Mouse (Mus musculus): ENCODE measurements around the gene Insl3. TPM values are rescaled to one million over a fixed set of nuclear protein-coding genes. Genes with fewer than 3 reads are reported as not detected.
"Not testable (repeated sequence)": the region's sequence is repeated elsewhere in the genome, so short reads cannot be mapped to it uniquely, and the experiment has no call there.

Gene Insl3
- total RNA-seq, 2 experiments from 2014 or later = 0.78 TPM

DNA sequence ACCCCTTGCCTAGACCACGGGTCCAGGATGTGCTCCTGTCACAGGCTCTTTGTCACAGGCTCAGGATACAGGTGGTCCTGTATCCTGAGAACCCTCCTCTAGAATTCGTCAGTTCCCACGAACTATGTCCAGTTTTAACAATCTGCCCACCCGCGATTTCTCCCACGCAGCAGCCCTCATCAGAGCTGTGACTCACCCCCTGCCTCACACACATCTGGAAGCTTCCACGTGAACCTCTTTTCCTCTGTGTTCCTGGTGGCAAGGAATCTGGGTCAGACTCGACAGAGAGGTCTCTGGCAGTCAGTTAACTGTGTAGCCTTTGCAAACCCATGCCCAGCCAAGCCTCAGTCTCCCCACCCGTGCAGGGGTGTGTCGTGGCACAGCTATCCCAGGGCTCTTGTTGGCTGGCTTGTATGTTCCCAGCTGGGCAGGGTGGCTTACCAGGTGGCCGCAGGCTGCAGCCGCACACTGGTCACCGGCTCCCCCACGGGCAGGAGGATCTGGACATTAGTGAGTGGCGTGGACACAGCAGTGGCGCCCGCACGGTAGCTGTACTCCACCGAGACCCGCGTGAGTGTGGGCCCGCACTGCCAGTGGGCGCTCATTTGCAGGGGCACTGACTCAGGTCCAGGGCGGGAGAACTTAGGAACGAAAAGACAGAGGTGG, 20.3 kb downstream of the Insl3 start:
- DNase-seq (ENCODE audit: low spot score) = no peak

- peak; percentile 60 for DNase-seq (ENCODE audit: low spot score)
Measured at GRCm38 (mm10) chr8:71709800-71710446, 20.9 kb downstream of the Insl3 start.

DNA sequence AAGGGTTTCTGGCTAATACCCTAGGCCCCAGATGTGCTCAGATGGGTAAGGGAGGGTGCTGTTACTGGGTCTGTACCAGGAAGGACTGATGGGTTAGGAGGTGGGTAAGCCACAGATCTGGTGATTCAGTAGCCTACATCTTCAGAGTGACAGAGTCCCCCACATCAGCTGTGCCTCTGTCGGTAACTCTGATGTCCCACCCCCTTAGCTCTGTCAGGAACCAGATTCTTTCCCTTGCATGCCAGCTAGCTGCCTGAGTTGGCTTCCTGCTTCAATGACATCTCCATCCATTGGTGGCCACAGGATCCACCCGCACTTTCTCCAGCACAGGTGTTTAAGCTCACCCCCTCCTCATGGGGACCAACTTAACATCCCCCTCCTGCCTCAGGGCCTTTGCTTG, 22.6 kb downstream of the Insl3 start:
- no peak for DNase-seq (ENCODE audit: low spot score)

- DNase-seq (ENCODE audit: low spot score) = no peak
Measured at GRCm38 (mm10) chr8:71715531-71715930, 26.5 kb downstream of the Insl3 start.

DNA sequence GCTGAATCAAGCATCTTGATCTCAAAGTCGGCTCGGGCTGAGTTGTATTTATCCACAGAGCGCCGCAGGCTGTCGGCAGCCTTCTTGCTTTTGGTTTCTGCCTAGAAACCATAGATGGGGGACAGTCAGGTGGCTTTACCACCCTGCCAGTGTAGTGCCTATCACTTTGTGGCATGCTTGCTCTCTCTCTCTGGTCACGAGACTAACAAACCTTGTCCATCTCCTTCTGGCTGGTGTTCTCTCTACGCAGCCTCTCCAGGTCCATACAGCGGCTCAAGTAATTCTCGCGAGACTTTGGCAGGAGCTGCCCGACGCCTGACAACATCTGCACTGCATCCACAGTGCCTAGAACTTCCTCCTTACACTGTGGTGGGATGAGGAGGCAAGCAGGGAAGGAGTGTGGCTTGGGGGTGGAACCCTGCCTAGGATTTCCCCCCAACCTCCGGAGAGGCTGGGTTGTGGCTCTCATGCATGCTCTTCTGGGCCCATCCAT, 27.6 kb downstream of the Insl3 start:
- no peak for DNase-seq (ENCODE audit: low spot score)

DNA sequence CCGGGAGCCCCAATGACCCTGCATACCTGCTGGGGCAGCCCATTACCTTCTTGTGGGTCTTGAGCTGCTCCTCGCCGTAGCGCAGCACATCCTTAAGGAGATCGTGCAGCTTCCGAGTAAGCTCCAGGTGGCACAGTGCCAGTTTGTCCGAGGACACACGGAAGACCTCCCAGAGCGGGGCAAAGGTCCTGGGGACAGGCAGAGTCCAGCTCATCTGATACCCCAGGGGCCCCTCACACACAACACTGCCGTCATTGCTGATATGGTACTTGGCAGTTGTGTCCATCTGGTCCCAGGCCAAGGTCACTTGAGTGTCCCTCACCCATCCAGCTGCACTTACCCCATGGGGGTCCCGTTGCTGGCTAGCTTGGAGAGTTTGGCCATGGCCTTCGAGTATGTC, 28.1 kb downstream of the Insl3 start:
- no peak for DNase-seq (ENCODE audit: low spot score)

- no peak for DNase-seq (ENCODE audit: low spot score)
Measured at GRCm38 (mm10) chr8:71718252-71718651, 29.2 kb downstream of the Insl3 start.

DNA sequence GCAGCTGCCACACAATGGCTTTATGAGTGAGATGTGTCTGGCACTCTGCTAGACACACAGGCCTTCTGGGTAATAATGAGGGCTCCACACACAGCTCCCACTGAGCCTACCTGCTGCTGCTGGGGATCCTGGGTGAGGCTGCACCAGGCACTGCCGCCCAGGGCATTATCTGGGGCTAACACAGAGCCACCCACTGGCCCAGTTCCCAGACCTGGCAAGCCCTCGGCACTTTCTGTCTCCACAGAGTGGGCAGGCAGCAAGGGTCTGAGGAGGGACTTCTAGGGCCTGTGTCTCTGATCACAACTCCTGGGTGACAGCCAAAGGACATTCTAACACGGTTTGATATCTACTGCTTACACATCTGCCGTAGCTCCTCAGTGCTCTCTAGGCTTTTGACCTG, 30.2 kb downstream of the Insl3 start:
- no peak for DNase-seq (ENCODE audit: low spot score)

- no peak for DNase-seq (ENCODE audit: low spot score)
Measured at GRCm38 (mm10) chr8:71719928-71720457, 31.0 kb downstream of the Insl3 start.

DNA sequence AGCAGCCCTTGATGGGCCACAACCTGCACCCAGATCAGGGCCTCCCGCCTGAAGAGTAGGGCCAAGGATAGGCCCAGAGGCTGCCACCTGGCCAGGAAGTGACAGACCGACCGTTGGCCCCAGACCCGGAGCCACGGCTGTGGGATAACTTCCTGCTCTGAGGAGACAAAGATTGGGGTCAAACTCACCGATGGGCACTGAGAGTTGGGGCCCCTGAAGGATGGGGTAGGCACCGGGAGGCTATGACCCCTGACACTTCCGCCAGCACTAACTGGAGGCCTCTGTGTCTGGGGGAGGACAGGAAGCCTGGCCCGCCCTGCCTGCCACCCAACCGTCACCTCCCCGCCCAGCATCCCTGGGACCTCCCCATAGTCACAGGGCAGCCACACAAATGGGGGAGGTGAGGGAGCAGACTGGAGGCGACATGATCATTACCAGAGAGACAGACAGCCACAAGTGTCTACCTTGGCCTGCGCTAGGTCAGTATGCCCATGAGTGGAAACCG, 34.1 kb downstream of the Insl3 start:
- no peak for DNase-seq (ENCODE audit: low spot score)

DNA sequence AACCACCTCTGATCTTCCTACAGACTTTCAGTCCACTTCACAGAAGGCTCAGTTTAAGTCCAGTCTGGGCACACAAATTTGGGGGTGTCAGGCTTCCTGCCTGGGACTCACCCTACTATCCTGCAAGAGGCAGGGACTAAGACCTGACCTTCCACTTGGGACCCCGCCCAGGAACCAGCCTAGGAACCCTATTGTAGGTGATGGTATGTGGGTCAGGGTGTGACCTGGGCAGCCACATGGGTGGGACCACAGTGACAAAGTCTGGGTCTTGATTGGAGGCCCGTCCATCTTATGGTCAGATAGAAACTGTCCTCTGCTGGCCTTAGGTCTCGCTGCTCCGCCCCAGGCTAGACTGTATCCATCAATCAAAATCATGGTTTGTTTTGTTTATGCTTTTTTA, 35.4 kb downstream of the Insl3 start:
- no peak for DNase-seq (ENCODE audit: low spot score)

- DNase-seq (ENCODE audit: low spot score) = peak; percentile 15
Measured at GRCm38 (mm10) chr8:71725122-71725924, 36.3 kb downstream of the Insl3 start, which contains the start of gene Fcho1. TSS of gene Fcho1 (minus strand) at chr8:71725716.

DNA sequence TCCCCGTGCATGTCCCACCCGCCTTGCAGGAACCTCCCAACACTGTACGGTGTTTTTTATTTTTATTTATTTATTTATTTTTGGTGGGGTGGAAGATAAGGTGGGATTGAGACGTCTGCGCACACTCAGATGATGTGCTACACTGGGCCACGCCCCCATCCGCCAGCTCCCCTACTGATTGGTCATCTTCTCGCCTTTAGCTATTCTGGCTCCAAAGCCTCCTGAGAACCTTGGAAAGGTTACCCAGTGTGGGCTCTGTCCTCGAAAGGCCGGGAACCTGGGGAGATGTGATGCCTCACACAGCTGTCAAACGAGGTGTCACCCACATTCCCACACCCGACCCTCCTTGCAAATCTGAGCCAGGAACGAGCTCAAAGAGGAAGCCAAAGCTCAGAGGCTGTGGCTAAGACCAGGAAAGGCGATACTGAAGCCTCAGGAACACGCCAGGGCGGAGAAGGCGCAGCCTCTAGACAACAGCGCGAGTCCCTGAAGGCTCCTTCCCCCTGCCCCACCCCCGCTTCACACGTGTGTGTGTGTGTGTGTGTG, 39.3 kb downstream of the Insl3 start:
- no peak for DNase-seq (ENCODE audit: low spot score)

GRCm38 (mm10) chr8:71728826-71729620, 40.0 kb downstream of the Insl3 start:
- DNase-seq (ENCODE audit: low spot score) = no peak

- DNase-seq (ENCODE audit: low spot score) = no peak
Measured at GRCm38 (mm10) chr8:71731652-71732230, 42.7 kb downstream of the Insl3 start.

DNA sequence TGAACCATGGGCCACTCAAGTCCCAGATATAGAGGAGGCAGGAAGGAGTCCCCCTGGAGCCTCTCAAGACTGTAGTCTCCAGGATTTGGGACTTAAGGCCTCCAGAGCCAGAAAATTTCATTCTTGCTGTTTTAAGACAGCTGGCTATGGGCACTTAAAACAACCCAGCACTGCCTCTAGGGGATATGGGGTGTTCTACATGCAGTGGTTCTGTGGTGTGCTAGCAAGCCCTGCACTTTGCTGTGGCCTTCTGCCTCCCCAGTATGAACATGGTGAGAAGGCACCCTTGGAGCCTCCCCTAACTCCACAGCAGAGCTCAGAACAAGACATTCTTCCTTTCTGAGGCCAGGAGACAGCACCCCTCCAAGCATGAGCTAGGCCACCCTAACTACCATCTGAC, 49.3 kb downstream of the Insl3 start:
- DNase-seq (ENCODE audit: low spot score) = not testable (repeated sequence)

Data from gastrocnemius, adult 18-20 months (tissue).